11 mouse cellular contexts compared by ENCODE assay signal in the genomic region with DNA sequence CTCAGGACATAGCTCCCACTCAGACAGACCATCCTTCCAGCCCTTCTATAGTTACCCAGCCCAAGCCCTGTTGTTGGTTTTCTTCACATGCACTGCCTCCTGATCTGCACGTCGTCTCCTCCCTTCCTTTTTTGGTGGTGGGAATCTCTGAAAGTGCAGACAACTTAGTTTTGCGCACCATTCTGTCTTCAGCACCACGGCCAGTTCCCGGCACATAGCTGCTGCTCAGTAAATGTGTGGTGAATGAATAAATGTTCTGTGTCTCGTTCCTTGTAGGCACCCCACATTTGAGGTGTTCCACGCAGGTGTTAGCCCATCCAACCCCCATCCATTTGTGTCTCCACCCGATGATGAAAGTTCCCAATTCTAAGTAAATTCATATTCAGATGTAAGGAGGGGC. TPM values are rescaled to one million over a fixed set of nuclear protein-coding genes. Genes with fewer than 3 reads are reported as not detected.
DNase-seq lines count a peak whose midpoint lies in the region; TF ChIP-seq lines count a peak whose summit lies in the region.
"Had no signal": no experiment of that assay in that cellular context is flagged by ENCODE, and none has a peak within 500 bp of the region (broad histone marks: within the 10 kb centered on the region; RNA-seq: fewer than 3 reads in every experiment).

No protein-coding gene starts in this region.

- TF ChIP-seq POLR2A in testis, adult 2 months (IDR thresholded peaks at IDR 0.05; ENCODE audit: control insufficient read depth, low read depth, low read length), result no peak

- no peaks in the 10 kb centered on the region for H3K27me3 ChIP-seq in testis, adult 2 months (ENCODE audit: control insufficient read depth, insufficient read depth, low read length)

- no peak overlapping the region for H3K27ac ChIP-seq in testis, adult 2 months (ENCODE audit: control insufficient read depth, insufficient read depth, low read depth, low read length)
- H3K27ac ChIP-seq: hindbrain, embryonic 13.5 days had no signal

- peak; percentile 14 to 38 for DNase-seq in heart, postnatal 14 days
- no peak for DNase-seq in heart, postnatal 25 days (ENCODE audit: low spot score)
- DNase-seq in testis, postnatal 14 days (ENCODE audit: low spot score), result no peak
- peak; percentile 66 for DNase-seq in embryo, embryonic 11 days
- DNase-seq in testis, postnatal 10 days (ENCODE audit: low spot score), result peak; percentile 66
- DNase-seq in left cerebral cortex, adult 18-20 months (ENCODE audit: low spot score in 2 of 2), result no peak
- DNase-seq in frontal cortex, postnatal 25 days (ENCODE audit: low spot score in 2 of 2), result no peak
- DNase-seq: lung, postnatal 36 days had no signal

- H3K4me1 ChIP-seq in testis, adult 2 months (ENCODE audit: control insufficient read depth, insufficient read depth, low read length), result no peaks in the 10 kb centered on the region; the same call in 1 of the 2 replicates

- no peak for TF ChIP-seq CTCF in testis, adult 2 months (IDR thresholded peaks at IDR 0.05; ENCODE audit: control insufficient read depth, insufficient read depth, insufficient replicate concordance, low read depth, low read length)

- H3K36me3 ChIP-seq in testis, adult 2 months (ENCODE audit: control insufficient read depth, insufficient read depth, low read length), result no peaks in the 10 kb centered on the region
- H3K36me3 ChIP-seq: hindbrain, embryonic 13.5 days had no signal

- intact Hi-C loops in heart, postnatal 14 days (cut with DNase I), result no loop called here
- intact Hi-C loops in heart, postnatal 25 days (cut with DNase I), result no loop called here

- peak overlapping the region; percentile 9 for H3K4me3 ChIP-seq in testis, adult 2 months (ENCODE audit: control insufficient read depth, low read depth, low read length)
- H3K4me3 ChIP-seq: erythroblast, embryonic 14.5 days; hindbrain, embryonic 13.5 days had no signal

RNA-seq across cellular contexts. Expression of gene Kcnd3, which starts 35.0 kb away (rescaled TPM):
- 1 to 10 TPM; 4.4 to 5.2 TPM for total RNA-seq in heart, postnatal 14 days (2021)
- 1 to 10 TPM; 8.0 to 9.4 TPM for total RNA-seq in heart, postnatal 25 days (2021)
- 3.6 and 4.6 TPM in 2 replicates for polyA plus RNA-seq in testis, adult 2 months (2012; rRNA removed)
- 10 to 100 TPM; 54.5 to 61.5 TPM for total RNA-seq in left cerebral cortex, adult 18-20 months (2021)
- polyA plus RNA-seq: erythroblast, embryonic 14.5 days had no signal

Comparison
In these comparisons a context has a peak if more than half of its experiments do, and no peak if none do; other contexts are left out.
1. DNase-seq: peak in heart, postnatal 14 days (2 of 2), embryo, embryonic 11 days (single experiment) and testis, postnatal 10 days (single experiment); none in heart, postnatal 25 days (single experiment), testis, postnatal 14 days (single experiment), left cerebral cortex, adult 18-20 months (0 of 2) and frontal cortex, postnatal 25 days (0 of 2).
2. RNA of gene Kcnd3, which starts 35.0 kb away (total RNA-seq): 54.5 to 61.5 TPM in left cerebral cortex, adult 18-20 months; 8.0 to 9.4 TPM in heart, postnatal 25 days and 4.4 to 5.2 TPM in heart, postnatal 14 days; every median in the first group is over 4 times any median in the second.